Mouse (Mus musculus) retina, postnatal 1 day (tissue): ENCODE data around the gene Zfp36l1.
A peak's percentile ranks its signal among the peaks of the same experiment; 100 is the strongest.

Experiments used
- DNase-seq: peaks from one replicate; pipeline ENCODE4 v3.0.0-alpha.2; 2012

The Zfp36l1 gene

DNA sequence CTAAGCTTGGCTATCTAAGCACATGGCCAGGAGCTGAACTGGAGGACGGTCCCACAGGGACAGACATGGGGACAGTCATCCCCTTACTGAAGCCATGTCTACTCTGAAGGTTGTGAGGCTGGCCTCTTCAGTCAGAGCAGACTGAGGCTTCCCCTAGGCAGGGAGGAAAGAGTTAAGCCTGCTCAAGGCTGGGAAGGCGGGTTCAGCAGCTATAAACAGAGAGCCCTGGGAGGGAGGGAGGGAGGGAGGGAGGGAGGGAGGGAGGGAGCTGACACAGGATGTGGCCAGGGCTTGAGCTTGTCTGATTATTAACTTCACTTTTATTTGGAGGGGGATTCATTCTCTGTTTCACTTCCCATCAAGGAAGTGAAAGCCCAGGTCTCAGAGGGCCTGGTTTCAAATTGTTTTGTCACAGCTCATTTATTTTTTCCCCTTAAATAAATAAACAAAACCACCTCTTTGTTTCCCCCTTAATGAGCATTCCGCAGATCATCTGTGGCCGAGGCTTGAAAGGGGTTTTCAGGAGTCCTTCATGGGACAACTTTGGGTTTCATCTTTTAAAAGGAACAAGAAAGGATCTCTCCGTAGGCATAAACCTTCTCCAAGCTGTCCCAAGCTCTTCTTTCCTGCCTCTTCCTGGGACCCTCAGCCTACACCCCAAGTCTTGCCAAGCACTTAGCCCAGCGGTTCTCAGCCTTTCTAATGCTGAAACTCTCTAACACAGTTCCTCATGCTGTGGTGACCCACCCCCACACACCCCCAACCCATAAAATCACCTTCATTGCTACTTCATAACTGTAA lies 17.9 kb upstream of the Zfp36l1 start:
- peak; percentile 89 for DNase-seq

GRCm38 (mm10) chr12:80129531-80129930 lies 16.7 kb upstream of the Zfp36l1 start:
- peak; percentile 52 for DNase-seq

DNA sequence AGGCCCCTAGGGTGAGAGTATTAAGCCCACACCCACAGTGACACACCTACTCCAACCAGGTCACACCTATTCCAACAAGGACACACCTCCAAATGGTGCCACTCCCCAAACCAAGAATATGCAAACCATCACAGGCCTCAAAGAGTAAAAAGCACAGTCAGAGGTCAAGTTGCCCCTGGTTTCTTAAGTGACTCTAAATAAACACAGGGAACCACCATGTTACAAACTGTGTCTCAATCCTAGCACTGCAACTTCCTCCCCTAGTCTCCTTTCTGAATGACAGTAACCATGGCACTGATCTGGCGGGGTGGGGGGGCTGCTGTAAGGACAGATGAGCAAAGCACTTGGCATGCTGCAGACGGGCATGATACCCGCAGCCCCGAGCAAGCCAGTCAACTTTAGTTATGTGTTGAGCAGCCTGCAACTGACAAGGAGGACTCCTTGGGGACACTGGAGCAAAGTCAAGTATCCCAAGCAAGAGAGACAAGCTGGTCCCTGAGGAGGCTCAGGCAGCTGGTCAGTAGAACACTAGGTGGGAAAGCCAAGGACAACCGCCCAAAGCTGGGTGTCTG lies 14.5 kb upstream of the Zfp36l1 start:
- peak; percentile 29 for DNase-seq

DNA sequence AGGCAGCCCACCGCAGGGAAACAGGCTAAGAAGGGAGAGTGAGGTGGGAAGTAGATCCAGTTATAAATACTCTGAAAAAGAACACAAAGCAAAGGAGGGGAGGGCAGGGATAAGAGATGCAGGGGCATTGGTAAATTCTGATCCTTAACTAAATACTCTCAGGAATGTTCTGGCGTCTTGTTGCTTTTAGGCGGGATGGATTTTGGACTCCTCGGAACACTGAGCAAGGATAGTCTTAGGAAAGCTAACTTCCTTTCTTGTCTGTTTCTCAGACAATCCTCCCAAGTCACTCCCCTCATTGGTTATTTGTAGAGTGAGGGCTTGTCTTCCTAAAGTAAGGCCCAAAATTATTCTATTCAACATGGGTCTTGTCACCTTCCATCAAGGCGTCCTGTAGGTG lies 12.5 kb upstream of the Zfp36l1 start:
- no peak for DNase-seq

DNA sequence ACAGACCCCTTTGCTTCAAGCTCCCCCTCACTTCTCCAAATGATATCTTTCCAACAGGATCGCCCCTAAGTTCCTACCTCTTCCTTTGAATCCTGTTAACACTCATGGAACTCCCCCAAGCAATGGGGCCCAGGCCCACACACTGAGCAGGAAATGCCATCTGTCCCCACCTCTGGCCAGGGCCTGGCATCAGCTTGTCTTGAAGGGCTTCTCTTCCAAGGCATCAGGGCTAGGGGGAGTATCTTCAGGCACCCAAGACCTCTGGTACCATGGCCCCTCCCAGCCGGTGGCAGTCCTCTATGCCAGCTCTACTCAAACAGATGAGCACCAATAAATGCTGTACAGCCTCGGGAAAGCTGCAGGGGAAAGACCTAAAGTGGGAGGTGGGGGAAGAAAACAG lies 11.9 kb upstream of the Zfp36l1 start:
- DNase-seq, result no peak

GRCm38 (mm10) chr12:80124211-80124610 lies 11.4 kb upstream of the Zfp36l1 start:
- DNase-seq, result peak; percentile 25

DNA sequence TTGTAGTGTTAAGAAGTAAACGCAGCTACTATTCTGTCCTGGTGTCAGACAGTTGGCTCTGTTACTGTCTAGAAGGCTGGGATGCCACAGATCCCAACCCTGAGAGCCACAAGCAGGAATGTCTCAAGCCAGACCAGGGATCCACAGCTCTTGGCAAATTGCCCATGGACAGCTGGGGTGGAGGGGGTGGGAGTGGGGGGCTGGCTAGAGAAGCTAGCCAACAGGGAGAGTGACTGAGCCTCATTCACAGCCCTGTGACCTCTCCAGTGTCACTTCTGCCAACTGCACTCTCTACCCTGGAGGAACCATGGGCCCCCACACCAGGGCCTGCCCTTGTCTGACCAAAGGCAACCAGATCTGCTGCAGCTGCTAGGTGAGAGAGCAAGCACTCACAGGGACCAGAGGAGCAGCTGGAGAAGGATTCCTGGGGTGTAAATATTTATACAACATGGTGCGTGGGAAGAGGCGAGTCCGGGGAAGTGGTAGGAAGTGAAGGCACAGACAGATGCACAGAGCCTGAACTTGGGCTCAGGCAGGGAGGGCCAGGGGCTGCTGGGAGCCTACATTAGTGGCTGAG lies 10.5 kb upstream of the Zfp36l1 start:
- DNase-seq, result peak; percentile 87

DNA sequence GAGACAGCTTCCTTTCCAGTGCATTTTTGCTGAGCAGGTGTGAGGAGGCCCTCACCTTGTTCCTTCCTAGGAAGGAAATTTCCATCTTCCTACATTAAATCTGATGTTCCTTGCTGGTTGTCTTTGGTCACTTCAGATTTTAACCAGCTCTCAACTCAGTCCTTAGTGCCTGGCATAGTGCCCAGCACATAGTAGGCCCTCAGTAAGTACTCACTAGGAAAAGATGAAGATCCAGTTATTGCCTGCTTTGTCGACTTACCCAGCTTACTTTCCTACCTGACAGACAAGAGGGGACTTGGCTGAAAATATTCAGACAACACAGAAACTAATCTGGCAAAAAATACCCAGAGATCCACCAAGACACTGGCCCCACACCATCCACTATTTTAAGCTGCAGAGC lies 8.6 kb upstream of the Zfp36l1 start:
- no peak for DNase-seq

DNA sequence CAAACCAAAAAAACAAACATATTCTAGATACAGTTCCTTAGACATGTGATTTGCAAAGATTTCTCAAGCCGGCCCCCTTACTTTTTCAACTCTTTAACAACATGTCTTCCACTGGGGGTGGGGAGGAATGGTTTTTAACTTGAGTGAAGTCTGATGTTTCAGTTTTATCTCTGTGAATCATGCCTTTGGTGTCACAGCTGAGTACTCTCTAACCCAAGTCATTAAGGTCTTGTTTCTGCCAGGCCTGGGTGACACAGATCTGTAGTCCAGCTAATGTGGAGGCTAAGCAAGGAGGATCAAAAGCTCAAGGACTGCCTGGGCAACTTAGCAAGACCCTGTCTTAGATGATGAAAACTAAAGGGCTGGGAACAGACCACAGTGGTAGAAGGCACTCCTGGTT lies 5.8 kb upstream of the Zfp36l1 start:
- DNase-seq, result no peak

GRCm38 (mm10) chr12:80116206-80117112 lies 3.6 kb upstream of the Zfp36l1 start:
- no peak for DNase-seq

GRCm38 (mm10) chr12:80115863-80116194 lies 3.0 kb upstream of the Zfp36l1 start:
- DNase-seq, result no peak

- peak; percentile 92 for DNase-seq
These were observed 2.5 kb upstream of the Zfp36l1 start for GRCm38 (mm10) chr12:80115142-80115862.

GRCm38 (mm10) chr12:80114892-80115141 lies 2.0 kb upstream of the Zfp36l1 start:
- no peak for DNase-seq

DNA sequence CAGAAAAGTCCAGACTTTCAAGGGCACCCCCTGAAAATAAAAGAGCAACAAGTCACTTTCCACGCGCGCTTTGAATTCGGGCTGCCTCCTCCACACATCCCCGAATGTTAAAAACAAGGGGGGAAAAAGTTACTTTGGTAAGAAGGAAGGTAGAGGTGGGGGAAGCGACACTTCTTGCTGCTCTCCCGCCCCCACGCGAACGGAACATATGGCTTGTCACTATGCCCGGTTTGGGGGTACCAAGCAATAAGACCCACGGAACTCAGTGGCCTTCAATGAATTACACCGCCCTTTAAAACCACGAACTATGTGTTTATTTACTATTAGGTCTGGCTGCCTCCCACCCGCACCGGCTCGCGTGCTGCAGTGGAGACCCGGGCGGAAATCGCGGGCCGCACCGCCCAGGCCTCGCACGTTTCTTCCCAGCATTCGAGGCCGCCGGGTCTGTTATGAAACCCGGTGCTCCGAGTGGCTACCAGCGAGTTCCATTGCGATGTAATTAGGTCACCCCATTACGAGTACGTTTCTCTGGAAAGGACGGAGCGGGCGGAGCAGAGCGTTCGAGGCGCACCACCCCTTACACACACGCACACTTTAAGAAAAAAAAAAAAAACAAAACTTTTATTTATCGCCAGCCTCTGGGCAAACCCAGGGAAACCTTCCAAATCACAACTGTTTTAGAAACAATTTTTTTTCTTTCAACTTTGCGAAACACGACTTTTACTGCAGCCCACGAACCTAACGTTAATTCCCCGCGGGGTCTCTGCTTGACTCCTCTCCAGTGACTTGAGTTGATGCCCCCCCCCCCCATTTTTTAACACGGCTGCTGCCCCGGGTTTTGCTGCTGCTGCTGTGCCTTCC lies 1.4 kb upstream of the Zfp36l1 start:
- peak; percentile 89 for DNase-seq

DNA sequence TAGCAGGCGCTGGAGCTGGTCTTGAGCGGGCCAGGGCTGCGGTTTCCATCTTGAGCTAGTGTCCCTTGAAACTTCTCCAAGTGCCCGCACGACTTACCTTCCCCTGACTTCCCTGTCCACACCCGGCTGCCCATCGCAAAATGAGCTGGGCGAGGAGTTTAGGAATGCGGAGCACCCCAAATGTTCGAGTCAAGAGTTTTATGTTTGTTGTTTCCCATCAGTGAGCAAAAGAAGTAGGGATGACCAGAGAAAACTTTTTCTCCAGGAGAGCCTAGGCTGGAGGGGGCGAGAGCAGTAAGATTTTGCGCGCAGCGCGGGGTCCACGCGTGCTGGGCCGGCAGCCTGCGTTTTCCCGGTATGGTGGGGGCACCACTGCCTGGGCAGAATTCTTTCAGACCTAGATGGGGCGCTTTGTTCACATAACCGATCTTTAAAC lies 791 bp upstream of the Zfp36l1 start:
- no peak for DNase-seq

GRCm38 (mm10) chr12:80112071-80112660 lies 647 bp downstream of the Zfp36l1 start:
- peak; percentile 27 for DNase-seq

DNA sequence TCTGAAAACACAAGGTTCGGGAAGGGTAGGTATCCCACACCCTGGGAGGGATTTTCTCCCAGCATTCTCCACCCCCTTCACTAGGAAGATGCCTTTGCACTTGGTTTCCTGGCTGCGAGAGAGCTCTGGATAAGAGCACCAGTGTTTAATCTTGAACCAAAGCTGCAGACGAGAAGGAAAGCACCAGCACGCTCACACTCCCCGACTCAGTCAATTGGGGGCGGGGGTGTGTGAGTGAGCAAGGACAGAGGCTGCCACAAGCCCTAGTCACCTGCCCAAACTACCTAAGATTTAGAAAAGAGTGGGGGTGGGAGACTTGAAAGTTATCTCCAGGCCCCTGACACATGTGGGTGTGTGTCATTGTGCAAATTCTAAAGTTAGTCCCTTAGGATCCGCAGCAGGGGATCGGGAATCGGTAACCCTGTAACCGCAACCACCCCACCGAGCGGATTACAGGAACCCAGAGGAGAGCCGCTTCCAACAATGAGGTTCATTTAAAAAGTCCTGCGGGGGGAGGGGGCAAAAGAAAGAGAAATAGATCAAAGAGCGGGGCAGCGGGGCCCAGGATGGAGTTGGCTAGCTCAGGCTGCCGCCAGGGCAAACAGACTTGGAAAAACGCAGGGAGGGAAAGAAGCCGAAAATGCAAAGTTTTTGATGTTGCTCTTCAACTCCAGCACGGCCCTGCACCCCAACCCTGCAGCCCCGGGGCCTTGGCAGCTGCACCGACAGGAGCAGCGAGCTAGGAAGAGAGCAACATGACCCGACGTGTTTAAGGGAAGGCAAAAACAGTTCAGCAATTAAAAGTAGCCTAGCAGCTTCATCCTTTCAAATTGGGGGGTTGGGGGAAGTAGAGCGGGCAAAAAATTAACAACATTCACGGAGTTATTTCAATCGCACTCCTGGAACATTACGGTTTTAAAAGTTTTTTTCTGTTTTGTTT lies 1.4 kb downstream of the Zfp36l1 start:
- DNase-seq, result peak; percentile 50

DNA sequence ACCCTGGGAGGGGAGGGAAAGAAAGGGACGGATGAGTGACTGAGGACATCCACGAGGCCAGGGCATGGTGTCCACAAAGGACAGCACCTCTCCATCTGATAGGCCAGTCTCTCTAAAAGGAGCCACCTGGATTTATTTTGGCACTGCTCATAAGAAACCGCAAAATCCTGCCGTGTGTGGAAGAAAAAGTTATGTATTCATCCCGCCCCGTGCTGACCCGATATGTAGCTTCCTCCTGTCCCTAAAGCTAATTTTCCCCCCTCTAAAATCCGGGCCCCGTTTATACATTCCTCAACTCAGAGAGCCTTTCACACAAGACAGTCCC lies 2.3 kb downstream of the Zfp36l1 start:
- DNase-seq, result no peak

DNA sequence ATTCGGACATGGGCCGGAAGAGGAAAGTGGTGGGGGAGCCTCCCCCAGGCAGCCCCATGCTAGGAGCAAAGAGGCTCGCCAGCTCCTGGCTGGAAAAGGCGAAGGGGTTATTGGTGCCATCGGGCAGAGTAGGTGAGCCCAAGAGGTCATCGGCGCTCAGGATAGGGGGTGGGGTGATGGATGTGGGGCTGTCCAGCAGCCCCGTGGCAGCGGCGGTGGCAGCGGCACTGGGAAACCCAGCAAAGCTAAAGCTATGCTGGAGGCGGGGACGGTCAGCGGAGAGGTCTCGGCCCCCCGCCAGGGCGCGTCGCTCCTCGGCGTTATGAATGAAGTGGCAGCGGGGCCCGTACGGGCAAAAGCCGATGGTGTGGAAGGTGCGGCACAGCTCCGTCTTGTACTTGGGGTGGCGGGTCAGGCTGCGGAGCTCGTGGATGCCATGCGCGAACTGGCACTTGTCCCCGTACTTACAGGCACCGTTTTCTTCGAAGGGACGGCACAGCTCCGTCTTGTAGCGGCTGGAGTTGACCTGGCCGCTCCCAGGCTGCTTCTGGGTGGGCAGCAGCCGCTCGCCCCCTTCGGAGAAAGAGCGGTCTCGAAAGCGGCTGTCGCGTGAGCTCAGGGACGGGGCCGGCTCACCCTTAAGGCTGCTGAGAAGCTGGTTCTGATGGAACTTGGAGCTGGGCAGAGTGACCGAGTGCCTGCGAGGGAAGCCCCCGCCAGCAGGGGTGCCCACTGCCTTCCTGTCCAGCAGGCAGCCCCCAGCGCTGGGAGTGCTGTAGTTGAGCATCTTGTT lies 2.9 kb downstream of the Zfp36l1 start:
- DNase-seq, result peak; percentile 64
